Mouse (Mus musculus): ENCODE data around the gene Nfam1.

- TF ChIP-seq CTCF (IDR thresholded peaks at IDR 0.05; ENCODE audit: insufficient read depth, low read length) = no peak
- no peak for TF ChIP-seq POLR2A (IDR thresholded peaks at IDR 0.05; ENCODE audit: borderline replicate concordance, extremely low read depth, low read depth, low read length)
These were observed 68.8 kb downstream of the Nfam1 start for GRCm38 (mm10) chr15:82964266-82964825.
